ENCODE assay signal across 7 mouse cellular contexts in the genomic region with DNA sequence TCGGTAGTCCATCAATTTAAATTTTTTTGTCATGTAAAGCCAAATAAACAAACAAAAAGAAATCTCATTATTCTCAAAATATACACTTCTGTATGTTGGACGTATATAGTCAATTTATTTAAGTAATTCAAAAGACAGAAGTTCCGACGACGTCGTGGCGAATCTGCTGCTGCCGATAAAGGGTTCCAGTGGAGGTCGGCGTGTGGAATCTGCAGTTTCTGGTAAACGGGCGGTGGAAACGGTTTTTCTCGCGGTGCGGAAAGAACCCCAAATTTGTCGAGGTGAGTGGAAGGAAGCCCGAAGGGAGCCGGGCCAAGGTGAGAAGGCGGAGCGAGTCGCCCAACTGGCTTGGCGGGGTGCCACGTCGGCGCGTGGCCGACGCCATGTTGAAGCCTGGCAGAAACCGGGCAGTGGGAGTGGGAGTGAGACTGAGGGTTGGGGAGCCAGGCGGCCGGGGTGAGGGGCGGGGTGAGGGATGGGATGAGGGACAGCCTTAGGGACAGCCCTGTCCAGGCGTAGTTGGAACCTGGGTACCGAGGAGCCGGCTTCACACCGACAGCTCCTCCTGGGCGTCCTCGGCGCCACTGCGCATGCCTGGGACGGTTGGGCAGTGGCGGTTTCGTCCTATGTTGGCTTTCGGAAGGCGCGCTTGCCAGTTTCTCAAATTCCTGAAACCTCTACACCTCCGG. TPM values are rescaled to one million over a fixed set of nuclear protein-coding genes. Genes with fewer than 3 reads are reported as not detected.
DNase-seq lines count a peak whose midpoint lies in the region; ATAC-seq and TF ChIP-seq lines count a peak whose summit lies in the region.

A gene (plus strand): TSS at position 169 of the 689 bp plus-strand sequence.

- peaks cover 20% of the 10 kb centered on the region for H3K36me3 ChIP-seq in embryonic facial prominence, embryonic 10.5 days (replicated peaks)
- no peaks in the 10 kb centered on the region for H3K36me3 ChIP-seq in intestine, postnatal 0 days (ENCODE audit: control insufficient read depth, insufficient read depth)
- H3K36me3 ChIP-seq in limb, embryonic 10.5 days, result peaks cover 33% of the 10 kb centered on the region
- H3K36me3 ChIP-seq in midbrain, embryonic 13.5 days, result 0 out of 2 replicates have a peak, but pooled peaks cover 6% of the 10 kb centered on the region

- TF ChIP-seq CTCF in intestine, postnatal 0 days (IDR thresholded peaks at IDR 0.05; ENCODE audit: low read depth), result peak; percentile 18; the same call in 1 of the 2 replicates

- peak within 1 kb of the TSS; percentile 90 for H3K9ac ChIP-seq in intestine, postnatal 0 days (ENCODE audit: low read depth, low read length)
- peak within 1 kb of the TSS; percentile 77 for H3K9ac ChIP-seq in midbrain, embryonic 13.5 days (replicated peaks)

- peak within 1 kb of the TSS; percentile 77 for H3K4me3 ChIP-seq in embryonic facial prominence, embryonic 10.5 days
- peak within 1 kb of the TSS; percentile 73 for H3K4me3 ChIP-seq in intestine, postnatal 0 days (ENCODE audit: low read depth, low read length)
- peak within 1 kb of the TSS; percentile 67 for H3K4me3 ChIP-seq in limb, embryonic 10.5 days
- peak within 1 kb of the TSS; percentile 58 for H3K4me3 ChIP-seq in midbrain, embryonic 13.5 days (replicated peaks)

- H3K4me2 ChIP-seq in intestine, postnatal 0 days (replicated peaks; ENCODE audit: low read depth), result peak within 1 kb of the TSS; percentile 78
- H3K4me2 ChIP-seq in midbrain, embryonic 13.5 days (replicated peaks), result peak within 1 kb of the TSS; percentile 70

- no peaks in the 10 kb centered on the region for H3K9me3 ChIP-seq in embryonic facial prominence, embryonic 10.5 days
- no peaks in the 10 kb centered on the region for H3K9me3 ChIP-seq in intestine, postnatal 0 days (ENCODE audit: control insufficient read depth)
- no peaks in the 10 kb centered on the region for H3K9me3 ChIP-seq in limb, embryonic 10.5 days (replicated peaks)
- no peaks in the 10 kb centered on the region for H3K9me3 ChIP-seq in midbrain, embryonic 13.5 days

- H3K27me3 ChIP-seq in embryonic facial prominence, embryonic 10.5 days (replicated peaks; ENCODE audit: low read depth, poor library complexity, severe bottlenecking), result no peaks in the 10 kb centered on the region
- H3K27me3 ChIP-seq in intestine, postnatal 0 days (replicated peaks; ENCODE audit: control insufficient read depth, insufficient read depth, low read length), result no peaks in the 10 kb centered on the region
- no peaks in the 10 kb centered on the region for H3K27me3 ChIP-seq in limb, embryonic 10.5 days (ENCODE audit: low read depth, poor library complexity, severe bottlenecking)
- H3K27me3 ChIP-seq in midbrain, embryonic 13.5 days, result no peaks in the 10 kb centered on the region

- DNase-seq in adrenal gland, postnatal 10 days, result peak; percentile 95
- DNase-seq in embryonic facial prominence, embryonic 10.5 days (ENCODE audit: low spot score), result peak; percentile 93
- DNase-seq in gonadal fat pad, adult 2 months (ENCODE audit: low read depth), result peak; percentile 56
- peak; percentile 92 for DNase-seq in limb, embryonic 10.5 days (ENCODE audit: low spot score)
- DNase-seq in spleen, adult 12 weeks (ENCODE audit: low spot score), result peak; percentile 91

- H3K27ac ChIP-seq in embryonic facial prominence, embryonic 10.5 days (replicated peaks), result peak within 1 kb of the TSS; percentile 98
- H3K27ac ChIP-seq in intestine, postnatal 0 days (ENCODE audit: low read depth, low read length), result peak within 1 kb of the TSS; percentile 99
- peak within 1 kb of the TSS; percentile 97 for H3K27ac ChIP-seq in limb, embryonic 10.5 days
- H3K27ac ChIP-seq in midbrain, embryonic 13.5 days, result peak within 1 kb of the TSS; percentile 98

- WGBS in embryonic facial prominence, embryonic 10.5 days, result under 1% methylated on average over 48 of the region's 48 CpGs
- WGBS in intestine, postnatal 0 days, result under 1% methylated on average over 48 of the region's 48 CpGs
- WGBS in limb, embryonic 10.5 days, result under 1% methylated on average over 48 of the region's 48 CpGs
- under 1% methylated on average over 47 of the region's 48 CpGs for whole genome bisulfite sequencing in midbrain, embryonic 13.5 days

- ATAC-seq in intestine, postnatal 0 days, result peak; percentile 80
- peak; percentile 97 for ATAC-seq in midbrain, embryonic 13.5 days

- peaks cover 22% of the 10 kb centered on the region for H3K4me1 ChIP-seq in embryonic facial prominence, embryonic 10.5 days
- 0 out of 2 replicates have a peak, but pooled peaks cover 3% of the 10 kb centered on the region for H3K4me1 ChIP-seq in intestine, postnatal 0 days (replicated peaks; ENCODE audit: control insufficient read depth, insufficient read depth, low read length)
- H3K4me1 ChIP-seq in limb, embryonic 10.5 days, result peaks cover 13% of the 10 kb centered on the region
- peaks cover 24% of the 10 kb centered on the region for H3K4me1 ChIP-seq in midbrain, embryonic 13.5 days (replicated peaks)

RNA-seq across cellular contexts. Expression of the gene that starts here (rescaled TPM):
- total RNA-seq in adrenal gland, postnatal 10 days (2021), result 10 to 100 TPM; 16.1 to 18.7 TPM
- polyA plus RNA-seq in embryonic facial prominence, embryonic 10.5 days (2016; fragmentation: Nextera tagmentation; extraction: Ambion mirVana), result 28.3 and 28.8 TPM in 2 replicates
- polyA plus RNA-seq in gonadal fat pad, adult 2 months (2012; rRNA removed), result 4.5 and 5.1 TPM in 2 replicates
- polyA plus RNA-seq in intestine, postnatal 0 days (2015; fragmentation: Nextera tagmentation; extraction: Ambion mirVana), result 15.5 and 17.9 TPM in 2 replicates
- 30.8 and 32.2 TPM in 2 replicates for polyA plus RNA-seq in limb, embryonic 10.5 days (2016; fragmentation: Nextera tagmentation; extraction: Ambion mirVana)
- polyA plus RNA-seq in midbrain, embryonic 13.5 days (2015; fragmentation: Nextera tagmentation; extraction: Ambion mirVana), result 26.1 and 26.3 TPM in 2 replicates

Comparison
In these comparisons a context has a peak if more than half of its experiments do, and no peak if none do; other contexts are left out.
1. Peak in every context shown above with its lines: DNase-seq, ATAC-seq, H3K4me3 ChIP-seq and H3K27ac ChIP-seq.